Mouse (Mus musculus): Measurements from ENCODE around the gene Chd4. TPM values are rescaled to one million over a fixed set of nuclear protein-coding genes. Genes with fewer than 3 reads are reported as not detected.
A peak's percentile ranks its signal among the peaks of the same experiment; 100 is the strongest.
"Not testable (repeated sequence)": the region's sequence is repeated elsewhere in the genome, so short reads cannot be mapped to it uniquely, and the experiment has no call there.

The Chd4 gene
- 198 TPM for polyA plus RNA-seq (2021)

- ChIA-PET POLR2A (no interaction called here), CTCF (no interaction called here)
- DNase-seq (ENCODE audit: low read depth, low spot score) (peak; percentile 43), ATAC-seq (peak; percentile 44)
- H3K27me3 ChIP-seq: no peaks in the 10 kb centered on the region
- no peak for TF ChIP-seq CTCF (IDR thresholded peaks at IDR 0.05)
- in situ Hi-C loops (cut with MboI; ENCODE audit: low pct_unique_long_range_greater_than_20kb): no loop called here
These were observed at the start of gene Chd4 for GRCm38 (mm10) chr6:125095391-125096278. Gene Chd4 (plus strand): TSS chr6:125095981.

- ATAC-seq: no peak
- no peak for TF ChIP-seq CTCF (IDR thresholded peaks at IDR 0.05)
- in situ Hi-C loops (cut with MboI; ENCODE audit: low pct_unique_long_range_greater_than_20kb): no loop called here
- no peaks in the 10 kb centered on the region for H3K27me3 ChIP-seq
- CTCF ChIA-PET: interaction anchor here (0.7 to 2.5 kb wide), 15 partner anchors 9 to 215 kb away, joined by 3 to 8 read pairs (median 4); no protein-coding TSS in a partner anchor
- DNase-seq (ENCODE audit: low read depth, low spot score): no peak
- POLR2A ChIA-PET: no interaction called here
These were observed 49.1 kb upstream of the Chd4 start for GRCm38 (mm10) chr6:125046691-125047090.

- ChIA-PET CTCF (no interaction called here), POLR2A (interaction anchor here (1.3 kb wide), 1 partner anchor 24 kb away, joined by 5 read pairs; no protein-coding TSS in a partner anchor)
- ATAC-seq (no peak), DNase-seq (ENCODE audit: low read depth, low spot score) (no peak)
- no peaks in the 10 kb centered on the region for H3K27me3 ChIP-seq
- no peak for TF ChIP-seq CTCF (IDR thresholded peaks at IDR 0.05)
- in situ Hi-C loops (cut with MboI; ENCODE audit: low pct_unique_long_range_greater_than_20kb): no loop called here
These were observed 46.1 kb upstream of the Chd4 start, which contains the start of gene Acrbp for GRCm38 (mm10) chr6:125049678-125050077. Gene Acrbp (plus strand): TSS chr6:125049689.

GRCm38 (mm10) chr6:125051237-125051636 is 44.5 kb upstream of the Chd4 start:
- ChIA-PET CTCF (interaction anchor here (1.6 kb wide), 1 partner anchor 10 kb away, joined by 3 read pairs; no protein-coding TSS in a partner anchor), POLR2A (no interaction called here)
- no peak for TF ChIP-seq CTCF (IDR thresholded peaks at IDR 0.05)
- DNase-seq (ENCODE audit: low read depth, low spot score): no peak
- in situ Hi-C loops (cut with MboI; ENCODE audit: low pct_unique_long_range_greater_than_20kb): no loop called here
- no peak for ATAC-seq
- no peaks in the 10 kb centered on the region for H3K27me3 ChIP-seq

- TF ChIP-seq CTCF (IDR thresholded peaks at IDR 0.05): no peak
- ChIA-PET CTCF (interaction anchor here (1.4 to 2.2 kb wide), 2 partner anchors 14 to 50 kb away, joined by 3 to 5 read pairs; no protein-coding TSS in a partner anchor), POLR2A (no interaction called here)
- in situ Hi-C loops (cut with MboI; ENCODE audit: low pct_unique_long_range_greater_than_20kb): no loop called here
- ATAC-seq (no peak), DNase-seq (ENCODE audit: low read depth, low spot score) (no peak)
- no peaks in the 10 kb centered on the region for H3K27me3 ChIP-seq
These were observed 34.3 kb upstream of the Chd4 start for GRCm38 (mm10) chr6:125061493-125061892.

- no peaks in the 10 kb centered on the region for H3K27me3 ChIP-seq
- TF ChIP-seq CTCF (IDR thresholded peaks at IDR 0.05): no peak
- in situ Hi-C loops (cut with MboI; ENCODE audit: low pct_unique_long_range_greater_than_20kb): no loop called here
- POLR2A ChIA-PET: no interaction called here
- CTCF ChIA-PET: interaction anchor here (1.4 to 2.2 kb wide), 3 partner anchors 10 to 49 kb away, joined by 3 to 5 read pairs (median 5); no protein-coding TSS in a partner anchor
- ATAC-seq (no peak), DNase-seq (ENCODE audit: low read depth, low spot score) (no peak)
These were observed 33.3 kb upstream of the Chd4 start for GRCm38 (mm10) chr6:125062511-125062910.

- in situ Hi-C loops (cut with MboI; ENCODE audit: low pct_unique_long_range_greater_than_20kb): no loop called here
- H3K27me3 ChIP-seq: no peaks in the 10 kb centered on the region
- TF ChIP-seq CTCF (IDR thresholded peaks at IDR 0.05): no peak
- CTCF ChIA-PET: interaction anchor here (0.9 to 1.6 kb wide), 2 partner anchors 11 to 17 kb away, joined by 4 to 5 read pairs; no protein-coding TSS in a partner anchor
- POLR2A ChIA-PET: no interaction called here
- DNase-seq (ENCODE audit: low read depth, low spot score) (no peak), ATAC-seq (no peak)
These were observed 31.9 kb upstream of the Chd4 start for GRCm38 (mm10) chr6:125063906-125064305.

- DNase-seq (ENCODE audit: low read depth, low spot score): not testable (repeated sequence)
These were observed 30.6 kb upstream of the Chd4 start for GRCm38 (mm10) chr6:125065223-125065622.

GRCm38 (mm10) chr6:125067571-125067995 is 28.2 kb upstream of the Chd4 start, which contains the start of gene Lpar5:
Gene Lpar5 (plus strand): TSS chr6:125067920.
- POLR2A ChIA-PET: no interaction called here
- H3K27me3 ChIP-seq: no peaks in the 10 kb centered on the region
- CTCF ChIA-PET: interaction anchor here (1.5 to 1.6 kb wide), 2 partner anchors 21 kb away, joined by 4 to 5 read pairs; no protein-coding TSS in a partner anchor
- in situ Hi-C loops (cut with MboI; ENCODE audit: low pct_unique_long_range_greater_than_20kb): no loop called here
- ATAC-seq (no peak), DNase-seq (ENCODE audit: low read depth, low spot score) (no peak)
- TF ChIP-seq CTCF (IDR thresholded peaks at IDR 0.05): no peak

More at GRCm38 (mm10) chr6:125065223-125065622, 30.6 kb upstream of the Chd4 start:
- in situ Hi-C loops (cut with MboI; ENCODE audit: low pct_unique_long_range_greater_than_20kb); H3K27me3 ChIP-seq; CTCF ChIA-PET; ATAC-seq: not testable (repeated sequence)
- POLR2A ChIA-PET: interaction anchor here (0.6 kb wide), 1 partner anchor 171 kb away, joined by 4 read pairs; no protein-coding TSS in a partner anchor

GRCm38 (mm10) chr6:125071170-125071895 is 24.4 kb upstream of the Chd4 start:
- H3K27me3 ChIP-seq: no peaks in the 10 kb centered on the region
- in situ Hi-C loops (cut with MboI; ENCODE audit: low pct_unique_long_range_greater_than_20kb): loop anchor here (10.0 kb wide), 1 partner anchor 187 kb away; the partner anchor contains the start of gene Cd4
- TF ChIP-seq CTCF (IDR thresholded peaks at IDR 0.05): no peak
- CTCF ChIA-PET: no interaction called here
- ATAC-seq: no peak
- DNase-seq (ENCODE audit: low read depth, low spot score): no peak
- POLR2A ChIA-PET: no interaction called here
